Mouse (Mus musculus) cerebellum, postnatal 10 days (tissue): ENCODE results near the gene 4930442H23Rik.

Source experiments
- DNase-seq, 2 experiments: peaks; one replicate each; pipeline ENCODE4 v3.0.0; 2021; ENCODE audit warnings: mixed read lengths in 2 of 2

4930442H23Rik gene

DNA sequence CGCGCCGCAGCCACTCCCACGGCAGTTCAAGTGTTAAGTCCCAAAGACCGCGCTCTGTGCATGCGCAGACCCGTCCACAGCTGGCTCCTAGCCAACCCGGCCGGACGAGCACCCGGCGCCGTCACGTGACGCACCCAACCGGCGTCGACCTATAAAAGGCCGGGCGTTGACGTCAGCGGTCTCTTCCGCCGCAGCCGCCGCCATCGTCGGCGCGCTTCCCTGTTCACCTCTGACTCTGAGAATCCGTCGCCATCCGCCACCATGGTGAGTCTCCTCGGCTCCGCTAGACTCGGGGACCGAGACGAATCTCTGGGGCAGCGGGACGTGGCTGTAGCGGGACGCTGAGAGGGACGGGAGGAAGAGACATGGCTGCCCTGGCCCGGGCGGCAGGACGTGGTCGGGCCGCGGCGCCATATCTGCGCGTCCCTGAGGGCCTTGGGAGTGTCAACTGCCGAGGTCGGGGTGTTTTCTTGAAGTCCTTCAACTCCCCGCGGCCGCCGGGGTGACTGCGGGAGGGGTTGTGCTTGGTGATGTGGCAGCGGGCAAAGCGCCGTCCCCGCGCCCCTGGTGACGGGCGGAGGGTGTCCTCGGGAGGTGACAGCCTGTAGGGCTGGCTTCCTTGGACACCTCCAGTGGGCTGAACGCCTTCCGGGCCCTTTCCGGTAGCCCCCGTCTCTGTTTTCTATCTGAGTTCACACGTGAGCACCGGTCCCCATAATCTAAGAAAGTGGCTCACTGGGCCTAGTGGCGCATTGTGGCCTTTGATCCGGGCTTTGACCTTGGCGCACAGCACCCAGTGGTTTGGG is 7.0 kb downstream of the 4930442H23Rik start, which contains the start of gene Eef2:
Eef2 (plus strand) TSS at position 166 of the 806 bp plus-strand sequence.
- peak; percentile 100 for DNase-seq

DNA sequence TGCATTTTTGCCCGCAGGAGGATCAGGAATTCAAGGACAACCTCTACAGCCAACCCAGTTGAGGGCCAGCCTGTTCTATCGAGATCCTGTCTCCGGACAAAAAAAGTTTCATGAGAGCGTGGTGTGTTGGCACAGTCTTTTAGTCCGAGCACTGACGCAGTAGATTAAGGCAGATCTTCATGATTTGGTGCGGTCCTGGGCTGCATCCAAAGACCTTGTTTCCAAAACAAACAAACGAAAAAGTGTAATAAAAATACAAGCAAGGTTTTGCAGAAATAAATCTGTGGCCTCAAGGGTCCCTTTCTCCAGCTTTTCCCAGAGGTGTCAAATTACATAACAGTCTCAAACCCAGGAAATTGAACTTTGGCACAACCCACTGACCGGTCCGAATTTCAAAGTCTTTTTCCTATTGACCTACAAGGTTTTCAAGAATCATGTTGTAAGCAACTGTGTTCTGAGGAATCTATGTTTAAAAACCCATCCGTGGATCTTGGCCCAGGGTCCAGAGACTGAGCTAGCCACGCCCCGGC is 7.6 kb downstream of the 4930442H23Rik start:
- DNase-seq, result peak in 1 of 2 experiments; percentile 54

DNA sequence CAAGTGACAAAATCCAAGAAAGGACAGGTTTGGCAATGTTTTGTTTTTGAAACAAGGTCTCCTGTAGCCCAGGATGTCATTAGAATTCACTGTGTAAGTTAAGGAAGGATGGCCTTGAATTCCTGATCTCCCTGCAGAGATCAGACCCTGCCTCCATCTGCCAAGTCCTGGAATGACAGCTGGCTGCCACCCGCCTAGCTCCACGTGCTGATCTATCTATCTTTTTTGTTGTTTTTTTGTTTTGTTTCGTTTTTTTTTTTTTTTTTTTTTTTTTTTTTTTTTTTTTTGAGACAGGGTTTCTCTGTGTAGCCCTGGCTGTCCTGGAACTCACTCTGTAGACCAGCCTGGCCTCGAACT is 8.3 kb downstream of the 4930442H23Rik start:
- peak; percentile 78 to 79 for DNase-seq

DNA sequence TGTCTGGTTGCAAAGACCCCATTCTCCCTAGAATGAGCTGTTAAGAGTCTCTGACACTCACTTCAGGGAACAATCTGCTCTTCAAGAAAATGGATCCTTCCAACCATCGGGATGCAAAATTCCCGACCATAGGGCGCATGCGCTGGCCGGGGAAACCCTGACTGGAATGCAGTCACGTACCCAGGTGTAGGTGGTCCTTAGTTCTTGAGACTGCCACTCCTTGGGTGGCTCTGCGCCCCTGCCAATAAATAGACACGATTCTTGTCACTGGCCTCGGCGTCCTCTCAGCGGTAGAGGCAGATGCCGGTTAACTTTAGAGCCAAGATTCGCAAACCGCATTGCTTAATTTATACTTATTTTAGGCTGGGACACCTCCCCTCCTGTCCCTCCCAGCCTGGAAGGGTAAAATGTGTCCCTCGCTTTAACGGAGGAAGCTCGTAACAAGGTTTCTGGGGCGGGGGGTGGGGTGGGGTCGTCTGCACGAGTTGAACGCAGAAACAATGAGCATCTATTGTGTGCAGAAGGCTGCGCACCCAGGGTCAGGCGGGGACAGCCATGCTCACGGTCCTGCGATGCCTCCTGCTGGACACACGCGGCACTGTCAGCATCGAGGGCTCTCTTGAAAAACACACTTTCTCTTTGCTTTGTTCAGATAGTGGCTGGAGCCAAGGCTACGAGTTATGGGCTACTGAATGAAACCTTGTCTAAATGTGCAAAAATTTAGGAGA is 8.9 kb downstream of the 4930442H23Rik start:
- peak; percentile 96 to 97 for DNase-seq

DNA sequence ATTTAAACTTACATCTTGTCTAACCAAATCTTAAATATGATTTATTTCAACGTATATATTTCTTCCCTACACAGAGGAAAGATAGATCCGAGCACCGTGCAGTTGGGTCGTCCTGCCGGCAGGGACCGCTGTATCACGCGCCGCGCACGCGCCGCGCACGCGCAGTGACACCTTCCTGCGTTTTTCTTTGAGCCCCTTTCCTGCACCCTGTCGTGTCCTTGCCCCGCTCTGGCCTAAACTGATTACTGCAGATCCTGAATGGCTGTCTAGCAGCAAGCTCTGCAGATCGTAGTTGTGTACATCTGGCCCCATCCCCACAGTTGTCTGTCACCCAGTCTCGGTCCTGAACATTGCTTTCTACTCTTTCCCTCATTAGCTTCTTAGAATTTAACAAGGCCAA is 10.5 kb downstream of the 4930442H23Rik start:
- peak; percentile 91 to 92 for DNase-seq

DNA sequence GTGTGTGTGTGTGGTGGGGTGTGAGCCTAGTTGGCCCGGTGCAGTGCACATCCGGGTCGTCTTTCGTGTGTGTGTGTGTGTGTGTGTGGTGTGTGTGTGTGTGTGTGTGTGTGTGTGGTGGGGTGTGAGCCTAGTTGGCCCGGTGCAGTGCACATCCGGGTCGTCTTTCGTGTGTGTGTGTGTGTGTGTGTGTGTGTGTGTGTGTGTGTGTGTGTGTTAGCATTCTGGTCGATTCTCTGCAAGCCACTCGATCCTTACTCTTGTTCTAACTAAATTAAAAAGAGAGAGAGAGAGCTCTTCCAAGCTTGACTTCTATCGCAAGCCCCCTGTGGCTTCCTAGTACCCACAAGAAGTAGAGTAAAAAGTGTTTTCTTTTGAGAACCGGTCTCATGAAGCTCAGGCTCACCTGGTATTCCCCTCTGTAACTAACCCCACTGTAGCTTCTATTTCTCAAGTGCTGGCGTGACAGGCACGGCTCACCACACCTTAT is 14.2 kb downstream of the 4930442H23Rik start:
- DNase-seq, result peak in 1 of 2 experiments; percentile 51

DNA sequence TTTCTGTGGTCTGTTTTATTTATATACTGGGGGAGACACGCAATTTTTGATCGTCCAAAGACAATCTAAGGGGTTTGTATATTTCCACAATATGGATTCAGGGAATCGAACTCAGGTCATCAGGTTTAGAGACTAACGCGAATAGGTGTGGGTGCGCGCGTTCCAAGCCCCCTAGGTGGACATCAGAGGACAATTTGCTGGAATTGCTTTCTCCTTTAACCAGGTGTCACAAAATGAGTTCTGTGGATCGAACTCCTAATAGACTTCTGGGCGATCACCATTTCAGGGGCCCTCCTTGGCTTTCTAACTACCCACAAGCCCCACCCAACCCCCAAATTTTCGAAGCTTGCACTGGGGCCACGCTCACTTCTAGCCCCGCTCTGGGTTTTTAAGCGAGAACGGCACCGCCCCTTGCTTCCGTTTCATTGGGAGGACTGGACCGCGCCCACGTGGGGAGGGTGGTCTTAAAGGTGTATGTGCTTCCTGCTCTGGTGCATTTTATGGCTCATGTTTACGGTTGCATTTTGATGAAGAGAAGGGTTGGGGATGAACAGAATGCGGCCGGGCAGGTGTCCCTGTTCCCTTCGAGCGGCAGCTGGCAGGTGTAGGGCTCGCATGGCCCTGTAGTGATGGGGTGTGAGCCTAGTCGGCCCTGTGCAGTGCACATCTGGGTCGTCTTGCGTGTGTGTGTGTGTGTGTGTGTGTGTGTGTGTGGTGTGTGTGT is 15.0 kb downstream of the 4930442H23Rik start:
- peak; percentile 89 to 91 for DNase-seq

DNA sequence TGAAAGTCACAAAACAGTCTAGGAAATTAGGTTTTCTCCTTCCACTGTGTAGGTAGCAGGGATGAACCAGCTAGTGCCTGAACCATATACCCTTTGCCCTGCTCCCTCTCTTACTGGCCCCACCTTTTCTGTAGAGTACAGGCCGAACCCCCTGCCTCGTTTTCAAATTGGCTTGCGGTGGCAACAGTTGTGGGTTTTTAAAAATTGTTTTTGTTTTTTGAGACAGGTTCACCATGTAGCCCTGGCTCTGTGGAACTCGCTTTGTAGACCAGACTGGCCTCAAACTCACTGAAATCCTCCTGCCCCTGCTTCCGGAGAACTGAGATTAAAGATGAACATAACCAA is 15.6 kb downstream of the 4930442H23Rik start:
- DNase-seq, result peak in 1 of 2 experiments; percentile 64

DNA sequence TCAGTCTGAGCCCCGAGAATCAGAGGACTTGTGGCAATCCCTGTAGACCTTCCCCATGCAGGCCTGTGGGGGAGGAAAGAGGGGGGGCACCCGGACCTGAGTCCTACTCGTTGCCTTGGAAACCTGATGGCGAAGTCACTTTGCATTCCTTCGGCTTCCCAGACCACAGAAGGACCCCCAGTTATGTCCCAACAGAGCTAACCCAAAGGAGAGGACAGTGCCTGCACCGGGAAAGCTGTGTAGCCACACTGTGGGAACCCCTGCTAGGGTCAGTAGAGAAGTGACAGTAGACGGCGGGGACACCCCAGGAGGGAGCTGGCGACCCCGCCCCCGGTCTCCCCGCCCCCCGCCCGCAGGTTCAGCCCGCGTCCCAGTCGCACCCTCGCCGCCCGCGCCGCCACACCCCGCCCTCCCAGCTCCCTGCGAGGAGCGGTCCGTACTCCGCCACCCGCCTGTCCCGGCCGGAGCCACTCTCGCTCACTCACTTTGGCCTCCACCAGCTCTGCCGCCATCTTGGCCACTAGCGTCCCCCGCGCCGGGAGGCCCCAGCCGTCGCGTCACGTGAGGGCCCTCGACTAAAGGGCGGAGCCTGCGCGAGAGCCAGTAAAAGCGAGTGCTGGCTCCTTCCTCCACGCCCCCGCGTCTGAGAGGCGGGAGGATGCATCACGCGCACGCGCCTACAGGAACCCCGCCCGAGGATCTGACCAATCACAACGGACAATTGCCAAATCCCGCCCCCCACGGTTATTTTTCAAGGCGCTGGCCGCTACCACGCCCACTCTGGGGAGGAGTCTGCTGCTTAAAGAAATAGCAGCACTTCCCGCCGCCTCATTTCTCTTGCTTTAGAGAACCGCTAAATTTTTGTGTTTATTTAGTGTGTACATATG is 16.2 kb downstream of the 4930442H23Rik start, which contains the start of gene Pias4:
Pias4 (minus strand) TSS at position 724 of the 887 bp plus-strand sequence.
- peak; percentile 100 for DNase-seq

DNA sequence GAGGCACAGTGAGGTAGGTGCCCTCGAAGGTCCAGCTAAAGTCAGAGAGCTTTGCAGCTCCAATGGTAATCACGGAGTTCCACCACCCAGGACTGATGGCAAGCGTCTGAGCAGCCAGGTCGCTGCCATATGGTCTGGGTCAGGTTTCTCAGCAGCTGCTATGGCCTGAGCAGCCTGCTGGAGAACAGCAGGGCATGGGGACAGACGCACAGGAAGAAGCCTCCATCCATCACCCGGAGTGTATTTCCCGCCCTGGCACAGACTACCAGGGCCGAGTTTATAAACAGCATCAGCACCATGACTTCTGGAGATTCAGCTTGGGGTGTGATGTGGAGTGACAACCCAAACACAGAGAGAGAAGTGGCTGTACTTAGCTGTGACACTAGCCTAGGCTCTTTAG is 18.5 kb downstream of the 4930442H23Rik start:
- DNase-seq, result peak in 1 of 2 experiments; percentile 55

DNA sequence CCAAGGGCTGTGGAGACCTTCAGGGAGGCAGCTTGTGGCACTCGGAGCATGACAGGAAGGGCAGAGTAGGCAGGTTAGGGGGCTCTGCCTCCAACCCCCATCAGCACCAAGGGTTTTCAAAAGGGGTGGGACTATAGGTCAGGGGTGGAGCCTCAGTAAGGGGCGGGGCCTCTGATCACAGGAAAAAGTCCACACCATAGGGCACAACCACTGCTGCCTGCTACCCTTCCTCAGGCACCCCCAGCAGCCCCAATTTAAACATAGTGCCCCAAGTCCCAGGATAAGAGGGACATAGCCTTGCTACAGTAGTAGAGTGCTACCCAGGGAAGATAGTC is 21.4 kb downstream of the 4930442H23Rik start:
- DNase-seq, result no peak

DNA sequence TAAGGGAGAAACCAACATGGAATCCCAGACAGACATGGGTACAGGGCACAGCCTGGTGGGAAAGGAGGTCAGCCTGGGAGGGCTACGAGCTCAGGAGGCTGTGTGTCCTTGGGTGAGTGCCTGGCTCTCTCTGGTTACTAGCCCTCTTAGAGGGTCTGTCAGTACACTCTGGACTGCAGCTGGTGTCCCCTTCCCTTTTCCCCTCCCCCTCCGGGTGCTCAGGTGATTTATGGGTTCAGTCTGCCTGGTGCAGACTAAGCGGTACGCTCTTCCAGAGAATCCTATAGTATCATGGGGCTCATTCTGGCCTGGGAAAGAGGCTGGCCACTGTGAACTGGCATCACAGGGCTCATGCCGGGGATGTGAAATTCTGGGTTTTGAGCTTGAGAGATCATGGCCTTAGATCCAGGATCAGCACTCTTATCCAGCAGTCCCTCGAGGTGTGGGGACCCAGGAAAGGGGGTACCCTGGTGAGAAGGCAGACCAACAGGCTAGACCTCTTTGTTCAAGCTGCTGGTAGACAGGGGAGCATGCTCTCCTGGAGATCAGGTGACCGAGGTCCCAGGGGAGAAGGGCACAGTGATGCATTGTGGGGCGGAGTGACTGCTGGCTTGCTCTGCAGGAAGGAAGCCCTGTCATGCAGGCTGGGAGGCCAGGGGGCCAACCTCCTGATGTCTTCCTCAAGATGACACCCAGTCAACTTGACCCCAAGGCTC is 21.9 kb downstream of the 4930442H23Rik start:
- DNase-seq, result no peak

DNA sequence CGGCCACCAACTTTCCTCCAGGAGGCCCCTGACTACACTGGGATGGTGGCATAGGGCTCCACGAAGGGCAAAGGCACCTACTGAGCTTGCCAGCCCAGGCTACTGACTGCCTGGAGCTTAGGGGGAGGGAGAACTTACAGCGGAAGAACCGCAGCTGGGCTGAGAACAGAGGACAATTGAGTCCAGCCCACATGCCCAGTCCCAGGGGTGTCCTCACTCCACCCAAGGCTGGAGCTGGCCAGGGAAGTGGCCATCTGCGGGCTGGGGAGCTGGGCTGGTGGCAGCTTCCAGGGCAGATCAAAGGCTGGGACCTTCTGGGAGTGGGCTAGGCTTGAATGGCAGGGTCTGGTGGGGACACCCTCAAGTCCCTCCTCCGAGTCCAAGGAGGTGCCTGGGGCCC is 28.9 kb downstream of the 4930442H23Rik start:
- no peak for DNase-seq

DNA sequence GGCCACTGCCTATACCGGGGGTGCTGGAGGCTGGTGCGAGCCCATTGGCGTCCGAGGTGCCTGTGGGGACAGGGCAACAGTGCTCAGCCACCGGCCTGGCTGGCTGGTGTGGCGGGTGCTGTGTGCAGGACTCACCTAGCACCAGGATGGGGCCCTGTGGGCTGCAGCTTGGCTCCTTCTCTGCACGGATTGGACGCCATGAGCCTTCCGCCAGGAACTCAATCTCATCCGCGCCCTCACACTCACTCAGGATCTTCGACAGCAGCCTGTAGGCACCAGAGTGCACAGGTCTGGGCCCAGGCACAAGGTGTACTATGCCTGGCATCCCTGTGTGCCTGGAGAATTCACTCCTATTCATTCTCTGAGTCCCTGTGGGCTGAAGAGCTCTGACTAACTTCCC is 29.3 kb downstream of the 4930442H23Rik start:
- no peak for DNase-seq

DNA sequence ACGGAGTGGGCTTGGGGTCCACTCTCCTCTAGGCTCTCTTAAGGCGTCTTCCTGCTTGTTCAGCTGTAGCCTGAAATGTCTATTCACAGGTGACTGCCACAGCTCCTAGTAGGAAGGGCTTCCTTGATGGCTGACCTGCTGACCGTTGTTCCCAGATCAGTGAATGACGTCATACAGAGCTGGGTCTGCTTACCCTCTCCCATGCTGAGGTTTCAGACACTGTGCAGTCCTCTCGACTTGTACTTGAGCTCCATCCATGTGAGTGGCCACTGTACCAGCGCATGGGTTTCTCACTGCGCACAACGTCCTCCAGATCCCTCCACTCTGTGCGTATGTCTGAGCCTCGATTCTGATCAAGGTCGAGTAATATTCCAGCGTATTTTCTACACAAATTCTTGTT is 31.0 kb downstream of the 4930442H23Rik start:
- no peak for DNase-seq

DNA sequence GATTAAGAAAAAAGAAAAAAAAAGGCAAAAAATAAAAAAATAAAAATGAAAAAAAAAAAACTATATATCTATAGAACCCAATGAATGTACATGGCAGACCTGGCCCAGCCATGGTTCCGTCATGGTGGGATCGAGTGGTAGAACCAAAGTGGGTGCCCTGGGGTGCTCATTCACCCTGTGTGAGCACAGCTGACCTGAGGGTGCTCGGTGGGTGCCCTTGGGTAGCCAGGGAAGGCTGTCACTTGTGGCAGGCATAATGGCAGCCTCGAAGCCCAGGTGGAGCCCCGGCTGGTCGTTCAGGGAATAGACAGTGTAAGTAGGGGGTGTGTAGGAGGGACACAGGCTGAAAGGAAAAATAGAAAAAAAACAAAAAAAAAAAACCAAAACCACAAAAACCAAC is 32.4 kb downstream of the 4930442H23Rik start:
- DNase-seq, result no peak

DNA sequence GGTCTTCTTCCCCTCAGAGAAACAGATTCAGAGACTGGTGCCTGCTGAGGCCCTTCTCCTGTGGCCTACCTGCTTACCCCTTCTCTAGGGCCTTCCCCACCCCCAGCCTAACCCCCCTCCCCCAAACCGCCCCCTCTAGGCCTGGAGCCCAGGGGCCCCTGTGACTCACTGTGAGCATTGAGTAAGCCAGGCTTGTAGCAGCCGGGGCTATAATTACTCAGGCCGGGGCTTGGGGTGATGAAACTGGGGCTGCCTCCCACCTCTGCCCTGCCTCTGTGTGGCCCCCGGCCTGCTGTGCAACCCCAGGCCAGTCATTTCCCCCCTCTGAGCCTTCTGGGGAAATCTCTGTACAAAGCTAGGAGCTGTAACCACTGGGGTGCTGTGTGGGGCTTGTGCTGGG is 37.4 kb downstream of the 4930442H23Rik start:
- DNase-seq, result no peak

DNA sequence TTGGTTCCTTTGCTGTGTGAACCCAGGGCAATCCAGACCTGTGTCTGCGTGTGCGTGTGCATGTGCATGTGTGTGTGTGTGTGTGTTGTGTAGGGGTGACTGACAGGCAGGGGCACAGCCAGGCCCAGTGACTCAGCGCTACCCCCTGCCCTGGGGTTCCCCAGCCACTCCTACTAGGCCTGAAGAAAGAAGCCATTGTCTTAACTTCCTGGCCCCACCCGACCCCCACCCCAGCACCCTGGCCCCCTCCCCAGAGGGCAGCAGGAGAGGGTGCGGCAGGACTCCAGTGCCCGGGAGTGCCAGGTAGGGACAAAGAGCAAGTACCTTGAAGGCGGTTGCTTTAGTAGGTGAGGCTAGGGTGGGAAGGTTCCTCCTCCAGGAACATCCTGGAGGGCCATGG is 37.9 kb downstream of the 4930442H23Rik start:
- DNase-seq, result no peak

DNA sequence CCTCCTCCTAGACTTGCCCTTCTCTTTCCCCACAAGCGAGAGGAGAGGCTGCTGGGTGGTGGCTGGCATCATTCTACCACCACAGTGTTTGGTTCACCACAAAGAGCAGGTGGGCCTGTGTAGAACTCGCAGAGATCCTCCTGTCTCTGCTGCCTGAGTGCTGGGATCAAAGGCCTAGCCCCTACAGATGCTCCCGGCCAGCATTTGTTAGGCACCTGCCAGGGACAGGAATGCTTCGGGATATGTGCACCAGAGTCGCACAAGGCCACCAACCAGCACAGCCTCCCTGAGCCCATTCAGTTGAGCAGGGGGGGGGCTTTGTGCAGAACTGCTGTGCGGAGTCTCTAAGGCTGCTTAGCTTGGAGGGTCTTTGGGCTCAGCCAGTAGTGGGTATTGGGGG is 38.3 kb downstream of the 4930442H23Rik start:
- no peak for DNase-seq

DNA sequence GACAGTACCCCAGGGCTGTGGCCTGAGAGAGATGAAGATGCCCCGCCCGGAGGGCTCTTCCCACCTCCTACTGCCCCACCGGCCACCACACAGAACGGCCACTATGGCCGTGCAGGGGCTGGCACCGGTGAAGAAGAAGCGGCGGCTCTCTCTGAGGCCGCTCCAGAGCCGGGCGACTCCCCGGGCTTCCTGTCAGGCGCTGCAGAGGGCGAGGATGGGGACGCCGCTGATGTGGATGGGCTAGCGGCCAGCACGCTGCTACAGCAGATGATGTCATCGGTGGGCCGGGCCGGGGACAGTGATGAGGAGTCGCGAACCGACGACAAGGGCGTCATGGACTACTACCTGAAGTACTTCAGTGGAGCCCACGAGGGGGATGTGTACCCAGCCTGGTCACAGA is 39.0 kb downstream of the 4930442H23Rik start:
- DNase-seq, result no peak

DNA sequence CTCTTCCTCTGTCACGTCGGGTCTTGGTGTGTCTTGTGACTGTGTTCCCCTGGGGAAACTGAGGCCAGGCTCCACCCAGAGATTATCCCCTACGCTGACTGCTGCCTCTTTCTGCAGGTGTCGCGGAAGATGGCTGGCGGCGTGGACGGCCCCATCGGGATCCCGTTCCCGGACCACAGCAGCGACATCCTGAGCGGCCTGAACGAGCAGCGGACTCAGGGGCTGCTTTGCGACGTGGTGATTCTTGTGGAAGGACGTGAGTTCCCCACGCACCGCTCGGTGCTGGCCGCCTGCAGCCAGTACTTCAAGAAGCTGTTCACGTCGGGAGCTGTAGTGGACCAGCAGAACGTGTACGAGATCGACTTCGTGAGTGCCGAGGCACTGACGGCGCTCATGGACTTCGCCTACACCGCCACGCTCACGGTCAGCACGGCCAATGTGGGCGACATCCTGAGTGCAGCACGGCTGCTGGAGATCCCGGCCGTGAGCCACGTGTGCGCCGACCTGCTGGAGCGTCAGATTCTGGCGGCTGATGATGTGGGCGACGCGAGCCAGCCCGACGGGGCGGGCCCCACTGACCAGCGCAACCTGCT is 39.7 kb downstream of the 4930442H23Rik start:
- DNase-seq, result no peak
